Mouse (Mus musculus) MEL (cell line): ENCODE measurements around the gene Ankfn1. TPM values are rescaled to one million over a fixed set of nuclear protein-coding genes. Genes with fewer than 3 reads are reported as not detected.

Experiments used
- DNase-seq: peaks from one replicate; pipeline ENCODE4 v3.0.0; 2011; ENCODE audit warnings: low read depth, low spot score
- H3K27ac ChIP-seq: 2 replicates; pipeline ENCODE4 v1.5.1; 2012; ENCODE audit warnings: low read depth, mild to moderate bottlenecking, control low read depth, low read length, moderate library complexity; ENCODE audit not compliant: control insufficient read depth
- H3K27me3 ChIP-seq, 2 experiments: fragments of 150-350 bp in 1 of 2; sonication (generic) in 1 of 2; 2 replicates each; pipeline ENCODE4 v1.6.1; 2012; ENCODE audit warnings: low read length in 2 of 2, mild to moderate bottlenecking in 2 of 2, improper control_type of control experiment in 1 of 2, moderate library complexity in 1 of 2; ENCODE audit not compliant: insufficient read depth in 2 of 2, control insufficient read depth in 1 of 2
- H3K36me3 ChIP-seq, 2 experiments: 2 replicates each; pipeline ENCODE4 v1.6.1; 2012 to 2014; ENCODE audit warnings: low read length in 2 of 2, improper control_type of control experiment in 1 of 2, inconsistent platforms in 1 of 2, mild to moderate bottlenecking in 1 of 2; ENCODE audit not compliant: insufficient read depth in 2 of 2, control insufficient read depth in 1 of 2
- H3K4me1 ChIP-seq, 2 experiments: fragments of 150-350 bp in 1 of 2; sonication (generic) in 1 of 2; 2 replicates each; pipeline ENCODE4 v1.6.1; 2012; ENCODE audit warnings: low read length in 2 of 2, improper control_type of control experiment in 1 of 2, mild to moderate bottlenecking in 1 of 2; ENCODE audit not compliant: insufficient read depth in 2 of 2, control insufficient read depth in 1 of 2
- H3K4me3 ChIP-seq, 2 experiments: fragments of 150-350 bp in 1 of 2; sonication (generic) in 1 of 2; 2 replicates each; pipeline ENCODE4 v1.5.1; 2012; ENCODE audit warnings: low read depth in 2 of 2, low read length in 2 of 2, mild to moderate bottlenecking in 2 of 2, moderate library complexity in 2 of 2, control low read depth in 1 of 2, improper control_type of control experiment in 1 of 2; ENCODE audit not compliant: control insufficient read depth in 1 of 2, insufficient read depth in 1 of 2
- H3K79me2 ChIP-seq: 2 replicates; pipeline ENCODE4 v1.6.1; 2012; ENCODE audit warnings: mild to moderate bottlenecking, low read length, moderate library complexity; ENCODE audit not compliant: control insufficient read depth, poor library complexity, insufficient read depth
- H3K9ac ChIP-seq: 2 replicates; pipeline ENCODE4 v1.6.1; 2012; ENCODE audit warnings: low read depth, mild to moderate bottlenecking, control low read depth, low read length, moderate library complexity; ENCODE audit not compliant: control insufficient read depth, poor library complexity, severe bottlenecking
- H3K9me3 ChIP-seq: fragments of 150-350 bp; sonication (generic); replicated peaks from 2 replicates; pipeline ENCODE4 v1.6.1; 2012; ENCODE audit warnings: mild to moderate bottlenecking, low read length, improper control_type of control experiment, moderate library complexity; ENCODE audit not compliant: insufficient read depth
- BHLHE40 ChIP-seq: IDR thresholded peaks from 2 replicates; pipeline ENCODE4 v1.6.1; 2012; ENCODE audit warnings: low read depth, mild to moderate bottlenecking, inconsistent platforms, low read length, improper control_type of control experiment, borderline replicate concordance
- CTCF ChIP-seq, 3 experiments: IDR thresholded peaks in 2 of 3; conservative IDR thresholded peaks in 1 of 3; 2 replicates each; pipeline ENCODE4 v1.5.1; 2011 to 2012; ENCODE audit warnings: low read length in 3 of 3, low read depth in 2 of 3, mild to moderate bottlenecking in 2 of 3, improper control_type of control experiment in 1 of 3, inconsistent platforms in 1 of 3, mixed read lengths in 1 of 3, moderate library complexity in 1 of 3; ENCODE audit not compliant: control insufficient read depth in 1 of 3, insufficient read depth in 1 of 3, poor library complexity in 1 of 3, severe bottlenecking in 1 of 3
- ELF1 ChIP-seq: IDR thresholded peaks from 2 replicates; pipeline ENCODE4 v1.6.1; 2014; ENCODE audit warnings: low read depth, mild to moderate bottlenecking, inconsistent platforms, low read length, improper control_type of control experiment, moderate library complexity
- EP300 ChIP-seq, 2 experiments: IDR thresholded peaks; 2 replicates each; pipeline ENCODE4 v1.6.1; 2011; ENCODE audit warnings: improper control_type of control experiment in 2 of 2, low read length in 2 of 2, low read depth in 1 of 2, mild to moderate bottlenecking in 1 of 2
- GABPA ChIP-seq: IDR thresholded peaks from 2 replicates; pipeline ENCODE4 v1.6.1; 2012; ENCODE audit warnings: low read depth, mild to moderate bottlenecking, inconsistent platforms, low read length, improper control_type of control experiment, moderate library complexity
- HCFC1 ChIP-seq: IDR thresholded peaks from 2 replicates; pipeline ENCODE4 v1.6.1; 2012; ENCODE audit warnings: low read depth, mild to moderate bottlenecking, inconsistent platforms, low read length, improper control_type of control experiment, moderate library complexity
- KAT2A ChIP-seq: conservative IDR thresholded peaks from 2 replicates; pipeline ENCODE4 v1.6.1; 2012; ENCODE audit warnings: low read depth, low read length, improper control_type of control experiment, inconsistent platforms
- MAX ChIP-seq: IDR thresholded peaks from 2 replicates; pipeline ENCODE4 v1.6.1; 2011; ENCODE audit warnings: low read length, improper control_type of control experiment
- MAZ ChIP-seq: IDR thresholded peaks from 2 replicates; pipeline ENCODE4 v1.6.1; 2012; ENCODE audit warnings: low read depth, mild to moderate bottlenecking, inconsistent platforms, low read length, improper control_type of control experiment
- MXI1 ChIP-seq: IDR thresholded peaks from 2 replicates; pipeline ENCODE4 v1.6.1; 2011; ENCODE audit warnings: mild to moderate bottlenecking, low read depth, low read length, improper control_type of control experiment
- MYB ChIP-seq: IDR thresholded peaks from 2 replicates; pipeline ENCODE4 v1.6.1; 2011; ENCODE audit warnings: mild to moderate bottlenecking, low read depth, low read length, improper control_type of control experiment
- MYC ChIP-seq: IDR thresholded peaks from 2 replicates; pipeline ENCODE4 v1.6.1; 2011; ENCODE audit warnings: low read depth, mild to moderate bottlenecking, low read length, improper control_type of control experiment, moderate library complexity
- NELFE ChIP-seq: IDR thresholded peaks from 2 replicates; pipeline ENCODE4 v1.6.1; 2011; ENCODE audit warnings: low read depth, low read length, improper control_type of control experiment
- POLR2A ChIP-seq, 2 experiments: IDR thresholded peaks; 2 replicates each; pipeline ENCODE4 v1.6.1; 2011 to 2012; ENCODE audit warnings: low read length in 2 of 2, mild to moderate bottlenecking in 2 of 2, control low read depth in 1 of 2, improper control_type of control experiment in 1 of 2, low read depth in 1 of 2, moderate library complexity in 1 of 2; ENCODE audit not compliant: control insufficient read depth in 1 of 2, insufficient read depth in 1 of 2, poor library complexity in 1 of 2
- RCOR1 ChIP-seq: IDR thresholded peaks from 2 replicates; pipeline ENCODE4 v1.6.1; 2012; ENCODE audit warnings: low read depth, mild to moderate bottlenecking, inconsistent platforms, low read length, improper control_type of control experiment
- SIN3A ChIP-seq: IDR thresholded peaks from 2 replicates; pipeline ENCODE4 v1.6.1; 2012; ENCODE audit warnings: low read length, improper control_type of control experiment, inconsistent platforms
- SMC3 ChIP-seq: IDR thresholded peaks from 2 replicates; pipeline ENCODE4 v1.6.1; 2011; ENCODE audit warnings: low read depth, low read length, improper control_type of control experiment
- TBP ChIP-seq: IDR thresholded peaks from 2 replicates; pipeline ENCODE4 v1.8.0; 2011; ENCODE audit warnings: low read depth, low read length, improper control_type of control experiment
- TCF12 ChIP-seq: IDR thresholded peaks from 2 replicates; pipeline ENCODE4 v1.6.1; 2014; ENCODE audit warnings: low read depth, mild to moderate bottlenecking, inconsistent platforms, low read length, improper control_type of control experiment, moderate library complexity
- USF2 ChIP-seq, 2 experiments: IDR thresholded peaks; 2 replicates each; pipeline ENCODE4 v1.6.1; 2011 to 2012; ENCODE audit warnings: improper control_type of control experiment in 2 of 2, low read length in 2 of 2, borderline replicate concordance in 1 of 2, inconsistent platforms in 1 of 2, low read depth in 1 of 2, mild to moderate bottlenecking in 1 of 2; ENCODE audit not compliant: insufficient read depth in 1 of 2
- ZNF384 ChIP-seq: IDR thresholded peaks from 2 replicates; pipeline ENCODE4 v1.6.1; 2012; ENCODE audit warnings: low read depth, mild to moderate bottlenecking, inconsistent platforms, low read length, improper control_type of control experiment
- polyA plus RNA-seq, 2 experiments: library from polyadenylated mRNA; stranded (reverse) in 1 of 2; unstranded in 1 of 2; fragments of >175 nt in 1 of 2; fragments of >200 nt in 1 of 2; gene quantifications; 2 replicates each; pipeline versions ENCODE4 v1.2.1 to v1.2.4; 2012; ENCODE audit warnings: low replicate concordance in 2 of 2, low read depth in 1 of 2; ENCODE audit not compliant: insufficient read length in 2 of 2, insufficient read depth in 1 of 2, missing spikeins in 1 of 2
- total RNA-seq: library from RNA; depleted of rRNA; stranded (reverse); fragments of 300-350 nt; gene quantifications from 2 replicates; pipeline ENCODE4 v1.2.3, GENCODE M21; 2012

The Ankfn1 gene
- total and polyA plus RNA-seq, 3 experiments, result not detected

GRCm38 (mm10) chr11:89424358-89424757, 353.1 kb downstream of the Ankfn1 start:
- H3K9ac ChIP-seq, result no peak overlapping the region
- DNase-seq, result peak; percentile 23
- H3K36me3 ChIP-seq, result no peaks in the 10 kb centered on the region
- no peak overlapping the region for H3K27ac ChIP-seq
- H3K4me3 ChIP-seq, result no peak overlapping the region
- no peaks in the 10 kb centered on the region for H3K79me2 ChIP-seq
- TF ChIP-seq SMC3 (peak; percentile 46), MAX (no peak), GABPA (no peak), TBP (no peak), MXI1 (no peak), MYC (no peak), POLR2A (IDR thresholded peaks at IDR 0.05; ENCODE audit: control insufficient read depth in 1 of 2, insufficient read depth in 1 of 2, low read depth in 1 of 2, low read length in 2 of 2, poor library complexity in 1 of 2) (no peak), USF2 (IDR thresholded peaks at IDR 0.05; ENCODE audit: borderline replicate concordance in 1 of 2, insufficient read depth in 1 of 2, low read depth in 1 of 2, low read length in 2 of 2) (no peak), TCF12 (no peak), MYB (no peak), MAZ (no peak), CTCF (IDR thresholded peaks at IDR 0.05 in 2 of 3, conservative IDR thresholded peaks at IDR 0.05 in 1 of 3; ENCODE audit: control insufficient read depth in 1 of 3, insufficient read depth in 1 of 3, low read depth in 2 of 3, low read length in 3 of 3, poor library complexity in 1 of 3, severe bottlenecking in 1 of 3) (peak in 2 of 3 experiments; percentile 25 to 39; a peak in 2 of 6 replicates), EP300 (IDR thresholded peaks at IDR 0.05; ENCODE audit: low read depth in 1 of 2, low read length in 2 of 2) (no peak)
- H3K27me3 ChIP-seq, result no peaks in the 10 kb centered on the region
- H3K4me1 ChIP-seq, result no peaks in the 10 kb centered on the region
- no peaks in the 10 kb centered on the region for H3K9me3 ChIP-seq

GRCm38 (mm10) chr11:89422637-89423036, 354.8 kb downstream of the Ankfn1 start:
- Histone ChIP-seq H3K4me3 (no peak overlapping the region), H3K36me3 (no peaks in the 10 kb centered on the region), H3K27ac (no peak overlapping the region), H3K4me1 (no peaks in the 10 kb centered on the region), H3K9me3 (no peaks in the 10 kb centered on the region), H3K79me2 (no peaks in the 10 kb centered on the region), H3K27me3 (no peaks in the 10 kb centered on the region), H3K9ac (no peak overlapping the region)
- DNase-seq, result no peak
- TF ChIP-seq KAT2A (no peak), BHLHE40 (no peak), MAZ (no peak), ZNF384 (no peak), POLR2A (IDR thresholded peaks at IDR 0.05; ENCODE audit: control insufficient read depth in 1 of 2, insufficient read depth in 1 of 2, low read depth in 1 of 2, low read length in 2 of 2, poor library complexity in 1 of 2) (no peak), HCFC1 (no peak), SIN3A (no peak), RCOR1 (no peak), ELF1 (no peak), NELFE (no peak), MYC (no peak)
